Mouse (Mus musculus) hindbrain, embryonic 15.5 days (tissue): ENCODE data around the gene Mpeg1. TPM values are rescaled to one million over a fixed set of nuclear protein-coding genes. Genes with fewer than 3 reads are reported as not detected.

Source experiments
- ATAC-seq: fragments of 200-750 bp; cut with Nextera tagmentation; 2 replicates; pipeline ENCODE4 v1.8.0; 2017; ENCODE audit warnings: low read depth, moderate number of reproducible peaks, moderate TSS enrichment; ENCODE audit not compliant: low FRiP score
- H3K27ac ChIP-seq: fragments of 300-500 bp; sonication (generic); replicated peaks from 2 replicates; pipeline ENCODE4 v1.5.1; 2015; ENCODE audit warnings: mild to moderate bottlenecking, inconsistent platforms
- H3K27me3 ChIP-seq: fragments of 300-500 bp; sonication (generic); 2 replicates; pipeline ENCODE4 v1.6.1; 2015; ENCODE audit warnings: control low read depth, inconsistent platforms
- H3K36me3 ChIP-seq: fragments of 300-500 bp; sonication (generic); 2 replicates; pipeline ENCODE4 v1.6.1; 2015; ENCODE audit warnings: control low read depth, inconsistent platforms
- H3K4me1 ChIP-seq: fragments of 300-500 bp; sonication (generic); replicated peaks from 2 replicates; pipeline ENCODE4 v1.6.1; 2015; ENCODE audit warnings: control low read depth, inconsistent platforms
- H3K4me2 ChIP-seq: fragments of 300-500 bp; sonication (generic); 2 replicates; pipeline ENCODE4 v1.6.1; 2015; ENCODE audit warnings: moderate library complexity, mild to moderate bottlenecking, inconsistent platforms
- H3K4me3 ChIP-seq: fragments of 300-500 bp; sonication (generic); 2 replicates; pipeline ENCODE4 v1.5.1; 2015; ENCODE audit warnings: mild to moderate bottlenecking, inconsistent platforms
- H3K9ac ChIP-seq: fragments of 300-500 bp; sonication (generic); 2 replicates; pipeline ENCODE4 v1.6.1; 2015; ENCODE audit warnings: inconsistent platforms
- H3K9me3 ChIP-seq: fragments of 300-500 bp; sonication (generic); 2 replicates; pipeline ENCODE4 v1.6.1; 2016; ENCODE audit warnings: control low read depth, inconsistent platforms
- WGBS: fragments of 180-500 bp; shearing (Covaris S2); methylation state at CpG from one replicate; pipeline ENCODE4 v1.1.7; 2015; 5-methylcytosine and 5-hydroxymethylcytosine counted together
- polyA plus RNA-seq: library from polyadenylated mRNA; unstranded; fragments of >200 nt; fragmentation: Nextera tagmentation; extraction: Ambion mirVana; gene quantifications from 2 replicates; pipeline ENCODE4 v1.2.1, GENCODE M21; 2015

Mpeg1 gene
- polyA plus RNA-seq, 1 experiment from 2014 or later: 0.61 TPM

- H3K27ac ChIP-seq: peak overlapping the region; percentile 72
- H3K9me3 ChIP-seq: no peaks in the 10 kb centered on the region
- H3K9ac ChIP-seq: no peak overlapping the region
- H3K4me2 ChIP-seq: no peak overlapping the region
- no peaks in the 10 kb centered on the region for H3K27me3 ChIP-seq
- WGBS: 81% methylated on average over 12 of the region's 12 CpGs
- ATAC-seq: no peak
- peaks cover 40% of the 10 kb centered on the region for H3K36me3 ChIP-seq
- H3K4me1 ChIP-seq: peaks cover 59% of the 10 kb centered on the region
- H3K4me3 ChIP-seq: no peak overlapping the region
Measured at GRCm38 (mm10) chr19:12487511-12488204, 27.1 kb downstream of the Mpeg1 start.

GRCm38 (mm10) chr19:12488205-12488966, 27.8 kb downstream of the Mpeg1 start:
- ATAC-seq: no peak
- Histone ChIP-seq H3K36me3 (peaks cover 33% of the 10 kb centered on the region), H3K27me3 (no peaks in the 10 kb centered on the region), H3K4me2 (no peak overlapping the region), H3K9ac (no peak overlapping the region), H3K9me3 (no peaks in the 10 kb centered on the region), H3K27ac (peak overlapping the region; percentile 72), H3K4me1 (peaks cover 59% of the 10 kb centered on the region), H3K4me3 (no peak overlapping the region)
- WGBS: 8% methylated on average over 9 of the region's 9 CpGs

- peaks cover 27% of the 10 kb centered on the region for H3K36me3 ChIP-seq
- peak overlapping the region; percentile 72 for H3K27ac ChIP-seq
- 8% methylated on average over 8 of the region's 8 CpGs for WGBS
- no peak overlapping the region for H3K4me2 ChIP-seq
- H3K4me1 ChIP-seq: peaks cover 67% of the 10 kb centered on the region
- H3K9me3 ChIP-seq: no peaks in the 10 kb centered on the region
- no peak overlapping the region for H3K4me3 ChIP-seq
- peak; percentile 77 for ATAC-seq
- no peaks in the 10 kb centered on the region for H3K27me3 ChIP-seq
- no peak overlapping the region for H3K9ac ChIP-seq
Measured at GRCm38 (mm10) chr19:12488969-12489674, 28.5 kb downstream of the Mpeg1 start.

GRCm38 (mm10) chr19:12489675-12490570, 29.3 kb downstream of the Mpeg1 start:
- Histone ChIP-seq H3K9me3 (no peaks in the 10 kb centered on the region), H3K27me3 (no peaks in the 10 kb centered on the region), H3K9ac (no peak overlapping the region), H3K4me3 (no peak overlapping the region), H3K4me2 (no peak overlapping the region), H3K36me3 (peaks cover 23% of the 10 kb centered on the region), H3K4me1 (peaks cover 68% of the 10 kb centered on the region), H3K27ac (peak overlapping the region; percentile 72)
- ATAC-seq: no peak; the same call in 1 of the 2 replicates
- WGBS: 11% methylated on average over 11 of the region's 11 CpGs

GRCm38 (mm10) chr19:12491636-12492035, 31.1 kb downstream of the Mpeg1 start:
- H3K4me2 ChIP-seq: no peak overlapping the region
- peaks cover 79% of the 10 kb centered on the region for H3K4me1 ChIP-seq
- no peaks in the 10 kb centered on the region for H3K27me3 ChIP-seq
- no peak overlapping the region for H3K9ac ChIP-seq
- 81% methylated on average over 7 of the region's 7 CpGs for WGBS
- peak overlapping the region; percentile 46 for H3K27ac ChIP-seq
- no peaks in the 10 kb centered on the region for H3K9me3 ChIP-seq
- no peak overlapping the region for H3K4me3 ChIP-seq
- H3K36me3 ChIP-seq: peaks cover 23% of the 10 kb centered on the region
- no peak for ATAC-seq

- Histone ChIP-seq H3K4me3 (no peak overlapping the region), H3K4me1 (peaks cover 77% of the 10 kb centered on the region), H3K9ac (no peak overlapping the region), H3K27ac (peak overlapping the region; percentile 63), H3K27me3 (no peaks in the 10 kb centered on the region), H3K4me2 (no peak overlapping the region; the same call in 1 of the 2 replicates), H3K36me3 (peaks cover 23% of the 10 kb centered on the region), H3K9me3 (no peaks in the 10 kb centered on the region)
- peak; percentile 23 for ATAC-seq
- 18% methylated on average over 4 of the region's 4 CpGs for WGBS
Measured at GRCm38 (mm10) chr19:12493453-12494186, 33.0 kb downstream of the Mpeg1 start.

- H3K4me1 ChIP-seq: peaks cover 77% of the 10 kb centered on the region
- H3K9ac ChIP-seq: no peak overlapping the region
- peak overlapping the region; percentile 63 for H3K27ac ChIP-seq
- no peak overlapping the region; the same call in 1 of the 2 replicates for H3K4me2 ChIP-seq
- H3K9me3 ChIP-seq: no peaks in the 10 kb centered on the region
- H3K4me3 ChIP-seq: no peak overlapping the region
- WGBS: 18% methylated on average over 4 of the region's 4 CpGs
- H3K36me3 ChIP-seq: peaks cover 23% of the 10 kb centered on the region
- no peak for ATAC-seq
- no peaks in the 10 kb centered on the region for H3K27me3 ChIP-seq
Measured at GRCm38 (mm10) chr19:12494187-12494458, 33.5 kb downstream of the Mpeg1 start.

GRCm38 (mm10) chr19:12494972-12495535, 34.5 kb downstream of the Mpeg1 start:
- Histone ChIP-seq H3K9ac (no peak overlapping the region), H3K4me3 (no peak overlapping the region), H3K9me3 (no peaks in the 10 kb centered on the region), H3K4me2 (0 out of 2 replicates have a peak overlapping the region, but pooled peaks have one; percentile 5), H3K36me3 (peaks cover 22% of the 10 kb centered on the region), H3K4me1 (peaks cover 79% of the 10 kb centered on the region), H3K27me3 (no peaks in the 10 kb centered on the region), H3K27ac (peak overlapping the region; percentile 54)
- WGBS: 14% methylated on average over 3 of the region's 3 CpGs
- no peak for ATAC-seq

- Histone ChIP-seq H3K27me3 (no peaks in the 10 kb centered on the region), H3K9ac (no peak overlapping the region), H3K4me1 (peaks cover 75% of the 10 kb centered on the region), H3K9me3 (no peaks in the 10 kb centered on the region), H3K4me2 (peak overlapping the region; percentile 9; the same call in 1 of the 2 replicates), H3K36me3 (peaks cover 10% of the 10 kb centered on the region), H3K27ac (peak overlapping the region; percentile 54; the same call in 1 of the 2 replicates), H3K4me3 (no peak overlapping the region)
- WGBS: 30% methylated on average over 2 of the region's 2 CpGs
- no peak for ATAC-seq
Measured at GRCm38 (mm10) chr19:12496241-12496640, 35.7 kb downstream of the Mpeg1 start.

- H3K36me3 ChIP-seq: no peaks in the 10 kb centered on the region
- no peak for ATAC-seq
- peak overlapping the region; percentile 91 for H3K4me2 ChIP-seq
- no peak overlapping the region for H3K9ac ChIP-seq
- H3K4me1 ChIP-seq: peaks cover 64% of the 10 kb centered on the region
- 0 out of 2 replicates have a peak overlapping the region, but pooled peaks have one; percentile 98 for H3K27ac ChIP-seq
- H3K27me3 ChIP-seq: no peaks in the 10 kb centered on the region
- 27% methylated on average over 2 of the region's 2 CpGs for WGBS
- H3K9me3 ChIP-seq: no peaks in the 10 kb centered on the region
- no peak overlapping the region for H3K4me3 ChIP-seq
Measured at GRCm38 (mm10) chr19:12497909-12498308, 37.3 kb downstream of the Mpeg1 start.
